Mouse (Mus musculus) lung, adult 2 months (tissue): ENCODE data around the gene Xrn1.

Experiments used
- CTCF ChIP-seq: fragments of 200-500 bp; IDR thresholded peaks from 2 replicates; pipeline ENCODE4 v1.5.1; 2011; ENCODE audit warnings: mild to moderate bottlenecking, low read length, control low read depth; ENCODE audit not compliant: insufficient read depth
- POLR2A ChIP-seq: fragments of 200-500 bp; IDR thresholded peaks from 2 replicates; pipeline ENCODE4 v1.6.1; 2011; ENCODE audit warnings: low read depth, mild to moderate bottlenecking, control low read depth, low read length, borderline replicate concordance; ENCODE audit errors: extremely low read depth

GRCm38 (mm10) chr9:96093221-96093620 lies 138.7 kb downstream of the Xrn1 start:
- TF ChIP-seq POLR2A (no peak), CTCF (no peak)
